Mouse (Mus musculus) stomach, embryonic 14.5 days (tissue): ENCODE results near the gene Tmprss4. TPM values are rescaled to one million over a fixed set of nuclear protein-coding genes. Genes with fewer than 3 reads are reported as not detected.

Source experiments
- polyA plus RNA-seq: library from polyadenylated mRNA; unstranded; fragments of >200 nt; fragmentation: Nextera tagmentation; extraction: Ambion mirVana; gene quantifications from 2 replicates; pipeline ENCODE4 v1.2.1, GENCODE M21; 2014

Tmprss4 gene
- polyA plus RNA-seq, 1 experiment from 2014 or later = 19.2 TPM

Other genes starting within 250 kb of the Tmprss4 start
- gene Ube4a, start 238.5 kb downstream of the Tmprss4 start, polyA plus RNA-seq = 32.7 and 39.6 TPM in 2 replicates
- 0.33 TPM in 1 of 2 replicates, not detected in the other for gene Cd3g, start 223.7 kb downstream of the Tmprss4 start, polyA plus RNA-seq
- not detected in 2 replicates for gene Cd3d, start 222.3 kb downstream of the Tmprss4 start, polyA plus RNA-seq
- 0.41 TPM in 1 of 2 replicates, not detected in the other for gene Cd3e, start 194.5 kb downstream of the Tmprss4 start, polyA plus RNA-seq
- 27.2 and 28.6 TPM in 2 replicates for gene Mpzl2, start 164.3 kb downstream of the Tmprss4 start, polyA plus RNA-seq
- 3.1 and 4.6 TPM in 2 replicates for gene Mpzl3, start 148.9 kb downstream of the Tmprss4 start, polyA plus RNA-seq
- 2.8 and 4.2 TPM in 2 replicates for gene Jaml, start 124.9 kb downstream of the Tmprss4 start, polyA plus RNA-seq
- gene Scn2b, start 86.3 kb downstream of the Tmprss4 start, polyA plus RNA-seq = 3.6 and 5.5 TPM in 2 replicates
- 0.04 TPM in 1 of 2 replicates, not detected in the other for gene Scn4b, start 65.7 kb downstream of the Tmprss4 start, polyA plus RNA-seq
- gene BC049352, start 22.1 kb downstream of the Tmprss4 start, polyA plus RNA-seq = 0.31 TPM in 1 of 2 replicates, not detected in the other
- gene Il10ra, start 65.1 kb upstream of the Tmprss4 start, polyA plus RNA-seq = 1.1 and 1.5 TPM in 2 replicates
- gene Tmprss13, start 115.0 kb upstream of the Tmprss4 start, polyA plus RNA-seq = 3.3 and 4.0 TPM in 2 replicates
- gene Fxyd6, start 166.1 kb upstream of the Tmprss4 start, polyA plus RNA-seq = 61.4 and 63.5 TPM in 2 replicates
- gene Fxyd2, start 195.6 kb upstream of the Tmprss4 start, polyA plus RNA-seq = 4.4 and 5.3 TPM in 2 replicates
- gene Dscaml1, start 222.5 kb upstream of the Tmprss4 start, polyA plus RNA-seq = 0.06 TPM in 1 of 2 replicates, not detected in the other